Mouse (Mus musculus): ENCODE data around the gene Usp24. TPM values are rescaled to one million over a fixed set of nuclear protein-coding genes. Genes with fewer than 3 reads are reported as not detected.

Usp24 gene
- polyA plus RNA-seq, 1 experiment from 2014 or later: 6.5 TPM

- Histone ChIP-seq H3K4me1 (replicated peaks) (peaks cover 26% of the 10 kb centered on the region), H3K4me3 (replicated peaks) (no peak overlapping the region), H3K9me3 (replicated peaks) (no peaks in the 10 kb centered on the region), H3K4me2 (peak overlapping the region; percentile 39), H3K27me3 (no peaks in the 10 kb centered on the region), H3K36me3 (no peaks in the 10 kb centered on the region), H3K9ac (0 out of 2 replicates have a peak overlapping the region, but pooled peaks have one; percentile 24), H3K27ac (peak overlapping the region; percentile 72)
- peak; percentile 82 for ATAC-seq (ENCODE audit: low read depth)
- no peak for DNase-seq
- WGBS (ENCODE audit: insufficient replicate concordance): 38% methylated on average over 7 of the region's 7 CpGs
Measured at GRCm38 (mm10) chr4:106296412-106297086, 19.5 kb upstream of the Usp24 start.

DNA sequence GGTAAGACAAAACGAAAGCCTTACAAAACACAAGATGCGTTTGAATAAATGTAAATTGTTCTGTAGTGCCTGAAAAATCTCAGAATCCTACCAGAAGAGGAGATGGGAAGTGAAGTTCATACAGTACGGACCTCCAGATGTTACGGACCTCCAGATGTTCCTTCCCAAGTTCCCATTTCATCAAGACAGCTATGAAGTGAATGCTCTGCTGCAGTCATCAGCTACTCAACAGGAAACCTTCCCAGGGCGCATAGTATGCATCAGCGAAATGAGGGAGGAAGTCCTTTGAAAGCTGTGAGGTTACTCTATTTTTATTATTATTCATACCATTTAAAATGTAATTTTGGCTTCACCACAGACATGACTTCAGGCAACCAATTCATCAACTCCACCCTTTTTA, 14.7 kb upstream of the Usp24 start:
- DNase-seq: no peak
- no peak overlapping the region for H3K9ac ChIP-seq
- peaks cover 15% of the 10 kb centered on the region for H3K4me1 ChIP-seq (replicated peaks)
- no peak overlapping the region for H3K27ac ChIP-seq
- WGBS (ENCODE audit: insufficient replicate concordance): 46% methylated on average over 6 of the region's 6 CpGs
- no peak for ATAC-seq (ENCODE audit: low read depth)
- H3K4me3 ChIP-seq (replicated peaks): no peak overlapping the region
- H3K36me3 ChIP-seq: no peaks in the 10 kb centered on the region
- no peaks in the 10 kb centered on the region for H3K9me3 ChIP-seq (replicated peaks)
- H3K4me2 ChIP-seq: no peak overlapping the region
- H3K27me3 ChIP-seq: no peaks in the 10 kb centered on the region

GRCm38 (mm10) chr4:106308090-106308489, 7.9 kb upstream of the Usp24 start:
- H3K4me1 ChIP-seq (replicated peaks): peaks cover 14% of the 10 kb centered on the region
- DNase-seq (no peak), ATAC-seq (ENCODE audit: low read depth) (no peak)
- H3K4me3 ChIP-seq (replicated peaks): no peak overlapping the region
- H3K4me2 ChIP-seq: no peak overlapping the region
- H3K27me3 ChIP-seq: no peaks in the 10 kb centered on the region
- H3K36me3 ChIP-seq: no peaks in the 10 kb centered on the region
- no peak overlapping the region for H3K27ac ChIP-seq
- no peaks in the 10 kb centered on the region for H3K9me3 ChIP-seq (replicated peaks)
- H3K9ac ChIP-seq: no peak overlapping the region
- 74% methylated on average over 3 of the region's 3 CpGs for WGBS (ENCODE audit: insufficient replicate concordance)

GRCm38 (mm10) chr4:106312651-106313050, 3.4 kb upstream of the Usp24 start:
- ATAC-seq (ENCODE audit: low read depth) (no peak), DNase-seq (no peak)
- no peak overlapping the region for H3K4me2 ChIP-seq
- peaks cover 37% of the 10 kb centered on the region for H3K4me1 ChIP-seq (replicated peaks)
- 82% methylated on average over 8 of the region's 8 CpGs for WGBS (ENCODE audit: insufficient replicate concordance)
- H3K4me3 ChIP-seq (replicated peaks): no peak overlapping the region
- H3K36me3 ChIP-seq: no peaks in the 10 kb centered on the region
- no peak overlapping the region; the same call in 1 of the 2 replicates for H3K27ac ChIP-seq
- no peaks in the 10 kb centered on the region for H3K9me3 ChIP-seq (replicated peaks)
- H3K27me3 ChIP-seq: no peaks in the 10 kb centered on the region
- H3K9ac ChIP-seq: no peak overlapping the region

- H3K4me1 ChIP-seq (replicated peaks): peaks cover 41% of the 10 kb centered on the region
- H3K27me3 ChIP-seq: no peaks in the 10 kb centered on the region
- ATAC-seq (ENCODE audit: low read depth) (no peak), DNase-seq (no peak)
- no peak overlapping the region for H3K4me2 ChIP-seq
- no peak overlapping the region for H3K9ac ChIP-seq
- no peak overlapping the region for H3K4me3 ChIP-seq (replicated peaks)
- H3K27ac ChIP-seq: peak overlapping the region; percentile 41; the same call in 1 of the 2 replicates
- 74% methylated on average over 8 of the region's 8 CpGs for whole genome bisulfite sequencing (ENCODE audit: insufficient replicate concordance)
- no peaks in the 10 kb centered on the region for H3K36me3 ChIP-seq
- no peaks in the 10 kb centered on the region for H3K9me3 ChIP-seq (replicated peaks)
Measured at GRCm38 (mm10) chr4:106313070-106313469, 2.9 kb upstream of the Usp24 start.

DNA sequence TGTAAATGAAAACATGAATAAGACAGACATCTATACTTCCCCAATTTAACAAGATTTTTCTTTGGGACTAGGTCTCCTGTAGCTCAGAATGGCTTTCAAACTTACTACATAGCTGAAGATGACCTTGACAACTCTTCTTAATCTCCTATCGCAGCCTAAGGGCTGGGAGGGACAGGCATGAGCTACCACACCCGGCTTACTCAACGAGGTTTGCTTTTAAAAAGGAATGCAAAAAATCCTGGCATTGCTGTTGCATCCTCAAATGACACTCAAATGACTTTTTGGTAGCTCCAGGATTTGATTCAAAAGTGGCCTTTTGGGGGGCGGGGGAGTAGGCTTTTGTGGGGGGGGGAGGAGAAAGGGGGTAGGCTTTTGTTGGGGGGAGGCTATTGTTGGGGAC, 2.1 kb upstream of the Usp24 start:
- Histone ChIP-seq H3K4me3 (replicated peaks) (no peak overlapping the region), H3K27ac (peak overlapping the region; percentile 67), H3K36me3 (no peaks in the 10 kb centered on the region), H3K9ac (peak overlapping the region; percentile 45), H3K27me3 (no peaks in the 10 kb centered on the region), H3K4me1 (replicated peaks) (peaks cover 49% of the 10 kb centered on the region), H3K9me3 (replicated peaks) (no peaks in the 10 kb centered on the region), H3K4me2 (peak overlapping the region; percentile 77)
- ATAC-seq (ENCODE audit: low read depth) (no peak), DNase-seq (no peak)
- WGBS (ENCODE audit: insufficient replicate concordance): 17% methylated on average over 4 of the region's 4 CpGs

DNA sequence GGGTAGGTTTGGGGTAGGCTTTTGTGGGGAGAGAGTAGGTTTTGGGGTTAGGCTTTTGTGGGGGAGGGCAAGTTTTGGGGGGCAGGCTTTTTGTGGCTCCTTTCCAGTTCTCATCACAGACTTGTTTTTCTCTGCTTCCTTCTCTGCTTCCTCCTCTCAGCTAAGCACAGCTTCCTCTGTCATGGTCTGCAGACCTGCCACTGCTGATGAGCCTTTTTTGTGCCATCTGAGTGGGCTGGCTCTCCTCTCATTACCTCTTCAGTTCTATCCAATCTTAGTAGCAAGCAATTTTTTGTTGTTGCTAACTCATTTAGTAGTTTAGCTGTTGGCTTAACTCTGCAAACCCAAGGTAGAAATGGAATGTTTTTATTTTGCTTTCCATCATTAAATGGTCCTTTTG, 1.7 kb upstream of the Usp24 start:
- H3K9ac ChIP-seq: peak overlapping the region; percentile 45
- H3K27me3 ChIP-seq: no peaks in the 10 kb centered on the region
- H3K4me2 ChIP-seq: peak overlapping the region; percentile 77
- ATAC-seq (ENCODE audit: low read depth): no peak
- no peaks in the 10 kb centered on the region for H3K9me3 ChIP-seq (replicated peaks)
- peak overlapping the region; percentile 67 for H3K27ac ChIP-seq
- H3K36me3 ChIP-seq: no peaks in the 10 kb centered on the region
- H3K4me1 ChIP-seq (replicated peaks): peaks cover 52% of the 10 kb centered on the region
- no peak for DNase-seq
- H3K4me3 ChIP-seq (replicated peaks): 0 out of 2 replicates have a peak overlapping the region, but pooled peaks have one; percentile 3

DNA sequence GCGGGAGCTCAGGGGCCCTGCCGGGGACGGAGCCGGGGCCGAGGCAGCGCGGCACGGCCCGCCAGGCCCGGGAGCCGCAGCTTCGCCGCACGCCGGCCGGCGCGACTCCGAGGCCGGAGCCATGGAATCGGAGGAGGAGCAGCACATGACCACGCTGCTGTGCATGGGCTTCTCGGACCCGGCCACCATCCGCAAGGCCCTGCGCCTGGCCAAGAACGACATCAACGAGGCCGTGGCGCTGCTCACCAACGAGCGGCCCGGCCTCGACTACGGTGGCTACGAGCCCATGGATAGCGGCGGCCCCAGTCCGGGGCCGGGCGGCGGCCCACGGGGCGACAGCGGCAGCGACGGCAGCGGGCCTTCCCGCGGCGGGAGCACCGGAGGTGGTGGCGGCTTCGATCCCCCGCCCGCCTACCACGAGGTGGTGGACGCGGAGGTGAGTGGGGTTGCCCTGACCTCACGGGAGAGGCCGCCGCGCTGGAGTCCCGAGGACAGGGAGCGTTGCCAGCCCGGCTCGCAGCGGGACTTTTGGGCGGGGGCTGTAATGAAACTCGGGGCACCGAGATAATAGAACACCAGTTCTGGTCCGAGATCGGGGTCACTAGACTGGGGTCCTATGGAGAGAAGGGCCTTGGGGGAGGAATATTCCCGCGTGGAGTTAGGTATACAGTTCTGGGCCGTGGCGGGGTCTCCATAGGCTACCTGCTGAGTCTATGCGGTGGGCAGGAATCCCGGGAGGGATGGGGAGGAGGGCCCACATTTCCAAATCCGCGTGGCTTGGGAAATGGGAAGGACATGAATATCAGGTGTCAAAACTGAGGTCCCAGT, 552 bp downstream of the Usp24 start:
- peak overlapping the region; percentile 89 for H3K27ac ChIP-seq
- H3K4me3 ChIP-seq (replicated peaks): peak overlapping the region; percentile 91
- no peaks in the 10 kb centered on the region for H3K9me3 ChIP-seq (replicated peaks)
- under 1% methylated on average over 81 of the region's 81 CpGs for WGBS (ENCODE audit: insufficient replicate concordance)
- H3K9ac ChIP-seq: peak overlapping the region; percentile 98
- H3K4me1 ChIP-seq (replicated peaks): peaks cover 70% of the 10 kb centered on the region
- H3K27me3 ChIP-seq: no peaks in the 10 kb centered on the region
- ATAC-seq (ENCODE audit: low read depth): peak; percentile 58
- no peaks in the 10 kb centered on the region for H3K36me3 ChIP-seq
- H3K4me2 ChIP-seq: peak overlapping the region; percentile 77
- peak; percentile 43 for DNase-seq

DNA sequence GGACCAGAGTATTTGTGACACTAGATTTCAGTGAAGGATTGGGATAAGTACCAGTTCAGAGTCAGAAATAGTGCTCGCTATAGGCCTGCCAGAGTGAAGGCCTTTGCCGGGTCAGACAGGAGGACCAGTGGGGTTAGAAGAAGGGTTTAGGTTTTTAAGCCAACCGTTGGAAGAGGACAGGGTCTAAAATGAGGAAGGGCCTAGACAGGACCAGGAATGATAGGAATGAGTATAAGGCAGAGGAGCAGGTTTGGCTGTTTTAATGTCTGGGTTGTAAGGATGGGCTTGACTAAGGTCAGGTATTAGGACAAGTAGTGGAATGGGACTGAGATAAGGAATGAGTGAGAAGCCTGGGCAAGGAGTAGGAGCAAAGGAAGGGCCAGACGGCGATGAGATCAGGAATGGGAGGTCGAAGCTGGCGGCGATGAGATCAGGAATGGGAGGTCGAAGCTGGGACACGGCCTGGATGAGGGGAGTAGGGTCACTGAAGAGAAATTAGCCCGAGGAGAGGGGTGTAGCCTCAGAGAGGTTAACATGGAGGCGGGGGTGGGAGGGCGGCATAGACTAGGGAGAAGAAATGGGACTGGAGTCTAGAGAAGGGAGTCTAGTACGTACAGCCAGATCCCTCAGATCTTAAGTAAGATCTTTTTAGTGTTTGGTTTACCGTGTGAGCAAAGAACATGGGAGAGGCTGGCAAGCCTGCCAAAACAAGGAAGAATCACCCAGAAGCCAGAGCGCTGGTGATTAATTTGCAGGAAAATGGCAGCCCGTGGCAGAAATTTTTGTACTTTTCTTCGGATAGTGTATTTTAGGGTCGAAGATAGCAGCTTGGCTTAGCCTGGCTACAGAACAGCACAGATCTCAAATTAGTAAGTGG, 1.4 kb downstream of the Usp24 start:
- no peak for DNase-seq
- WGBS (ENCODE audit: insufficient replicate concordance): 9% methylated on average over 19 of the region's 19 CpGs
- H3K9ac ChIP-seq: peak overlapping the region; percentile 98
- H3K36me3 ChIP-seq: no peaks in the 10 kb centered on the region
- peak; percentile 24 for ATAC-seq (ENCODE audit: low read depth)
- H3K4me1 ChIP-seq (replicated peaks): peaks cover 77% of the 10 kb centered on the region
- peak overlapping the region; percentile 77 for H3K4me2 ChIP-seq
- no peaks in the 10 kb centered on the region for H3K27me3 ChIP-seq
- peak overlapping the region; percentile 91 for H3K4me3 ChIP-seq (replicated peaks)
- no peaks in the 10 kb centered on the region for H3K9me3 ChIP-seq (replicated peaks)
- peak overlapping the region; percentile 89 for H3K27ac ChIP-seq

- Histone ChIP-seq H3K4me1 (replicated peaks) (peaks cover 77% of the 10 kb centered on the region), H3K4me3 (replicated peaks) (peak overlapping the region; percentile 91), H3K9me3 (replicated peaks) (no peaks in the 10 kb centered on the region), H3K27me3 (no peaks in the 10 kb centered on the region), H3K9ac (peak overlapping the region; percentile 98), H3K4me2 (peak overlapping the region; percentile 77), H3K36me3 (no peaks in the 10 kb centered on the region), H3K27ac (peak overlapping the region; percentile 89)
- DNase-seq (no peak), ATAC-seq (ENCODE audit: low read depth) (no peak)
- 55% methylated on average over 4 of the region's 4 CpGs for WGBS (ENCODE audit: insufficient replicate concordance)
Measured at GRCm38 (mm10) chr4:106318208-106318607, 2.2 kb downstream of the Usp24 start.

DNA sequence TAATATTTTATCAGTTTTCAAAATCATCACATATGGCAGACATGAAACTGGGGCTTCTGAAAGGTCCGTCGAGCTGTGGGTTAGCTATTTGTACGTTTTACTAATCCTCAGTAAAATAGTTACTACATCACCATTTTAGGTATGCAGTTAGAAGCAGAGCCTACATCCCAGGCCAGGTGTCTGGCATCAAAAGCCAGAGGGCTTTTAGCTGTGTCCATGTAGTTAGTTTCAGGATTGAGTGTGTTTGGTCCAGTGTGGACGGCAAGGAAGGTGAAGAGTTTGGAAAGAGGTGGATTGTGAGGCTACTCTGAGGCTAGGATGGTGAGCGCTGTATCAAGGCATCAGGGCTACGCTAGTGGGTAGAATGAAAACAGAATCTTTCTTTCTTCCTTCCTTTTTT, 3.0 kb downstream of the Usp24 start:
- H3K9me3 ChIP-seq (replicated peaks): no peaks in the 10 kb centered on the region
- H3K27me3 ChIP-seq: no peaks in the 10 kb centered on the region
- peak overlapping the region; percentile 91; the same call in 1 of the 2 replicates for H3K4me3 ChIP-seq (replicated peaks)
- H3K4me2 ChIP-seq: peak overlapping the region; percentile 77
- DNase-seq: no peak
- H3K36me3 ChIP-seq: no peaks in the 10 kb centered on the region
- no peak overlapping the region for H3K9ac ChIP-seq
- no peak for ATAC-seq (ENCODE audit: low read depth)
- WGBS (ENCODE audit: insufficient replicate concordance): 69% methylated on average over 6 of the region's 6 CpGs
- peaks cover 72% of the 10 kb centered on the region for H3K4me1 ChIP-seq (replicated peaks)
- peak overlapping the region; percentile 89; the same call in 1 of the 2 replicates for H3K27ac ChIP-seq

All from liver, embryonic 13.5 days (tissue).